Mouse (Mus musculus) C3H10T1/2 (cell line): ENCODE measurements around the gene Mtmr6. TPM values are rescaled to one million over a fixed set of nuclear protein-coding genes. Genes with fewer than 3 reads are reported as not detected.

Source experiments
- polyA plus RNA-seq, 2 experiments: library from polyadenylated mRNA; unstranded; fragments of >200 nt; fragmentation: generic; extraction: Trizol; gene quantifications; one replicate each; pipeline ENCODE4 v1.2.1; 2012; ENCODE audit warnings: missing spikeins in 2 of 2

Mtmr6 gene
- polyA plus RNA-seq: 1 to 10 TPM in 1 of 2 experiments, under 1 TPM in 1; 0.57 to 7.8 TPM

DNA sequence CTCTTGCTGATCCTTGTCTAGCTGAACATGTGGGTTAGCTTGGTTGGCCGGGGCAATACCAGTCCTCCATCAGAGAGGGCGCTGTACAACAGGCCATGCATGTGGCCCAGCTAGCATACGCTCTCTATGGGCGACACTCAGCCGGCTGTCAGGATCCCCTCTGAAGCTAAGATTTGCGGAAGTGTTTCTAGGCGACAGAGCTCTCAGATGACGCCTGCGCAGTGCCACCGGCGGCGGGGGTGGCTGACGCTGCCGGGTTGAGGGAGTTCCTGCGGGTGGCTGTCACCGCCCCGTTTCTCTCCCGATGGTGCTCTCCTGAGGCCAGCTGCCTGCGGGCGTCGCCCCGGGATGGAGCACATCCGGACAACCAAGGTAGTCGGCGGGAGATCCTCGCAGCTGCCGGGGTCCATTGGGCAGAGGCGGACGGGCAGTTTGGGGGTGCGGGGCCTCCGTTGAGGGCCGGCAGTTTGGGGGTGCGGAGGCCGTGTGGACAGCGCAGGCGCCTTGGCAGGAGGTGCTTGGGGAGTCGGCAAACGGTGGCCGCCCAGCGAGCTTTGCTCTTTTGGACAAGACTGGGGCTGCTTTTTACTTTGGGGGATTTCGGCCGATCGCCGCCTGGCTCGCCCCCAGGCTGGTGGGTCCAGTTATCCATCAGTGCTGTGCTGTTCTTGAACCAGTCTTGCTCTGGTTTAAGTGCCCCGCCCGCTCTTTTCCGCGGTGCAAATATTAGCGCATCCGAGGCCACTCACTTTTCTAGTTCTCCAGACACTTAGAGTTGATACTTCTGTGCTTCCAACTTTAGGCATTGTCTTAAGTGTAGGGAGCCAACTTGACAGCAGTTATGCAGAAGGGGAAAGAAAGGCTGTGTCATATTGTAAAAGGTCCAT, at the start of gene Mtmr6:
Gene Mtmr6 (plus strand): TSS at position 239 of the 887 bp plus-strand sequence.

DNA sequence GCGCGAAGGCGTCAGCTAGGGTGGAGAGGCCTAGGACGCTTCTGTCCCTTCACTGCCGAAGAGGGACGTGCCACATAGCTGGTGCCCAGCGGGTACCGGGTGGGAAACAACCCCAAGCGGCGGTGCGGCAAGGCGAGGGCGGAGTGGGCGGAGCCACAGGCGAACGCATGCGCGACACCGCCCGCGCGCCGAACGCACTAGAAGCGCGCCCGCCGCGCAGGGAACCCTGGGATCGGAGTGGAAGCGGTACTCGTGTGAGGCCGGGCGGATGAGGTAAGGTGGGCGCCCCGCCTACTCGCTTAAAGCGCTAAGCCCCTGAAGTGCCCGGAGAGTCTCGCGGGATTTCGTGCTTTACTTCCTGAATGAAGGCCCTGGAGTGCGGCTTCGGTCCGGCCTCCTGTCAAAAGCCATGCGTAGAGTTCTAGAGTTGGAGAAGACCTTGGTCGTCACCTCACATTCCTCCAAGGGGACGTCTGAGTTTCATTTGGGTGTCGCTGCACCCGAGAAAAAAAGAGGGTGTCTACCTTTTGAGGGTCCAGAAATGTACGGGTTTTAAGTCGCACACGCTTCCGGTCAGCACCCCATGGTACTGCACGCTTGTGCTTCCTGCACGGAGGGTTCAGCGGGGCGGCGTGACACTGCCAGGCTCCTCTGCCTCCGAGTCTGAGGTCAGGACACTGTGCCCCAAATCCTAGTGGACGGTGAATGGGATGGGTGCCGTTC, 13.6 kb upstream of the Mtmr6 start, which contains the start of the genes Nupl1 and Gm49336:
Gene Nupl1 (minus strand): TSS at position 151 of the 723 bp plus-strand sequence.
Gene Gm49336 (minus strand): TSS at position 227 of the 723 bp plus-strand sequence.

Other genes with a start within 250 kb of the Mtmr6 start
- under 1 TPM in 1 of 2 experiments, not detected in 1; under 0.01 TPM for gene Atp8a2, start 68.0 kb upstream of the Mtmr6 start, polyA plus RNA-seq
- gene Nupl1, start 13.8 kb upstream of the Mtmr6 start, polyA plus RNA-seq: not detected
- 1 to 10 TPM; 1.1 to 4.8 TPM for gene Gm49336, start 13.7 kb upstream of the Mtmr6 start, polyA plus RNA-seq
- not detected for gene Amer2, start 108.0 kb downstream of the Mtmr6 start, polyA plus RNA-seq